Mouse (Mus musculus): ENCODE results near the gene Gli1. TPM values are rescaled to one million over a fixed set of nuclear protein-coding genes. Genes with fewer than 3 reads are reported as not detected.
"Not testable (repeated sequence)": the region's sequence is repeated elsewhere in the genome, so short reads cannot be mapped to it uniquely, and the experiment has no call there.

The Gli1 gene
- polyA plus RNA-seq, 1 experiment from 2014 or later, result 0.14 TPM

- no peak for DNase-seq (ENCODE audit: low spot score)
Observed at GRCm38 (mm10) chr10:127322669-127323068, 19.1 kb downstream of the Gli1 start.

- DNase-seq (ENCODE audit: low spot score), result no peak
Observed at GRCm38 (mm10) chr10:127322178-127322577, 19.6 kb downstream of the Gli1 start.

GRCm38 (mm10) chr10:127321621-127322020, 20.2 kb downstream of the Gli1 start, which contains the start of gene Arhgap9:
TSS of gene Arhgap9 (plus strand) at chr10:127321964.
- DNase-seq (ENCODE audit: low spot score), result peak; percentile 75

- no peak for DNase-seq (ENCODE audit: low spot score)
Observed at GRCm38 (mm10) chr10:127319969-127320368, 21.8 kb downstream of the Gli1 start.

- DNase-seq (ENCODE audit: low spot score), result no peak
Observed at GRCm38 (mm10) chr10:127318009-127318408, 23.8 kb downstream of the Gli1 start.

GRCm38 (mm10) chr10:127317277-127317676, 24.5 kb downstream of the Gli1 start:
- no peak for DNase-seq (ENCODE audit: low spot score)

- not testable (repeated sequence) for DNase-seq (ENCODE audit: low spot score)
Observed at GRCm38 (mm10) chr10:127314950-127315349, 26.8 kb downstream of the Gli1 start.

- not testable (repeated sequence) for DNase-seq (ENCODE audit: low spot score)
Observed at GRCm38 (mm10) chr10:127313516-127313915, 28.3 kb downstream of the Gli1 start.

GRCm38 (mm10) chr10:127312858-127313257, 28.9 kb downstream of the Gli1 start:
- no peak for DNase-seq (ENCODE audit: low spot score)

GRCm38 (mm10) chr10:127312356-127312676, 29.5 kb downstream of the Gli1 start:
- peak; percentile 88 for DNase-seq (ENCODE audit: low spot score)

- peak; percentile 95 for DNase-seq (ENCODE audit: low spot score)
Observed at GRCm38 (mm10) chr10:127311476-127312355, 30.1 kb downstream of the Gli1 start, which contains the start of gene Mars. TSS of gene Mars (minus strand) at chr10:127311786.

- DNase-seq (ENCODE audit: low spot score), result peak; percentile 47
Observed at GRCm38 (mm10) chr10:127310523-127311475, 31.0 kb downstream of the Gli1 start.

- not testable (repeated sequence) for DNase-seq (ENCODE audit: low spot score)
Observed at GRCm38 (mm10) chr10:127309167-127309566, 32.6 kb downstream of the Gli1 start.

GRCm38 (mm10) chr10:127303136-127303535, 38.6 kb downstream of the Gli1 start:
- DNase-seq (ENCODE audit: low spot score), result no peak

GRCm38 (mm10) chr10:127300361-127300760, 41.4 kb downstream of the Gli1 start:
- no peak for DNase-seq (ENCODE audit: low spot score)

- DNase-seq (ENCODE audit: low spot score), result no peak
Observed at GRCm38 (mm10) chr10:127297015-127297871, 44.5 kb downstream of the Gli1 start.

GRCm38 (mm10) chr10:127295986-127296794, 45.6 kb downstream of the Gli1 start:
- no peak for DNase-seq (ENCODE audit: low spot score)

GRCm38 (mm10) chr10:127294895-127295510, 46.8 kb downstream of the Gli1 start:
- no peak for DNase-seq (ENCODE audit: low spot score)

GRCm38 (mm10) chr10:127293590-127294113, 48.1 kb downstream of the Gli1 start:
- no peak for DNase-seq (ENCODE audit: low spot score)
